Comparison of ENCODE assay signal across 8 mouse cellular contexts in genomic region chr11:101066549-101067412, GRCm38 (mm10). TPM values are rescaled to one million over a fixed set of nuclear protein-coding genes. Genes with fewer than 3 reads are reported as not detected.
DNase-seq lines count a peak whose midpoint lies in the region; ATAC-seq lines count a peak whose summit lies in the region.

No protein-coding gene starts in this region.

- WGBS in hindbrain, embryonic 12.5 days: 25% methylated on average over 18 of the region's 18 CpGs

- H3K36me3 ChIP-seq in hindbrain, embryonic 12.5 days: peaks cover 26% of the 10 kb centered on the region

- ATAC-seq in hindbrain, embryonic 12.5 days (ENCODE audit: low FRiP score): no peak

- peak; percentile 90 for DNase-seq in NIH3T3 (ENCODE audit: low read depth)
- peak; percentile 88 for DNase-seq in cerebellum, adult 8-10 months
- peak; percentile 62 to 73 for DNase-seq in frontal cortex, postnatal 14 days (ENCODE audit: low spot score in 2 of 2)
- peak; percentile 71 to 84 for DNase-seq in layer of hippocampus, postnatal 25 days (ENCODE audit: extremely low spot score in 1 of 2, low spot score in 1 of 2)
- DNase-seq in lung, postnatal 25 days (ENCODE audit: low spot score): peak; percentile 83
- DNase-seq in right cerebral cortex, adult 18-20 months: peak; percentile 71
- peak; percentile 86 for DNase-seq in urinary bladder, postnatal 14 days (ENCODE audit: low spot score)

- peaks cover 27% of the 10 kb centered on the region for H3K4me1 ChIP-seq in hindbrain, embryonic 12.5 days

- H3K4me2 ChIP-seq in hindbrain, embryonic 12.5 days (replicated peaks): peak overlapping the region; percentile 53

- no peaks in the 10 kb centered on the region for H3K9me3 ChIP-seq in hindbrain, embryonic 12.5 days (replicated peaks)

- H3K4me3 ChIP-seq in hindbrain, embryonic 12.5 days: peak overlapping the region; percentile 23

- H3K27me3 ChIP-seq in hindbrain, embryonic 12.5 days: peaks cover 9% of the 10 kb centered on the region

- no peak overlapping the region for H3K27ac ChIP-seq in hindbrain, embryonic 12.5 days

- H3K9ac ChIP-seq in hindbrain, embryonic 12.5 days: peak overlapping the region; percentile 40; the same call in 1 of the 2 replicates

RNA-seq across cellular contexts. Expression of gene Naglu, which starts 3.0 kb away (rescaled TPM):
- 13.3 and 13.7 TPM in 2 replicates for polyA plus RNA-seq in hindbrain, embryonic 12.5 days (2016; fragmentation: Nextera tagmentation; extraction: Ambion mirVana)
- 10 to 100 TPM in 1 of 2 experiments, 1 to 10 TPM in 1; 9.2 to 10.8 TPM for total RNA-seq in layer of hippocampus, postnatal 25 days (2021)

RNA-seq across cellular contexts. Expression of gene Hsd17b1, which starts 11.4 kb away (rescaled TPM):
- polyA plus RNA-seq in hindbrain, embryonic 12.5 days (2016; fragmentation: Nextera tagmentation; extraction: Ambion mirVana): 0.23 and 0.26 TPM in 2 replicates
- total RNA-seq in layer of hippocampus, postnatal 25 days (2021): under 1 TPM; 0.63 to 0.94 TPM

RNA-seq across cellular contexts. Expression of gene Coasy, which starts 15.6 kb away (rescaled TPM):
- polyA plus RNA-seq in hindbrain, embryonic 12.5 days (2016; fragmentation: Nextera tagmentation; extraction: Ambion mirVana): 45.6 and 51.2 TPM in 2 replicates
- 10 to 100 TPM; 25.1 to 29.9 TPM for total RNA-seq in layer of hippocampus, postnatal 25 days (2021)

RNA-seq across cellular contexts. Expression of gene Mlx, which starts 20.3 kb away (rescaled TPM):
- 62.1 and 62.4 TPM in 2 replicates for polyA plus RNA-seq in hindbrain, embryonic 12.5 days (2016; fragmentation: Nextera tagmentation; extraction: Ambion mirVana)
- 10 to 100 TPM; 45.1 to 45.6 TPM for total RNA-seq in layer of hippocampus, postnatal 25 days (2021)

RNA-seq across cellular contexts. Expression of gene Psmc3ip, which starts 28.5 kb away (rescaled TPM):
- 30.5 and 34.3 TPM in 2 replicates for polyA plus RNA-seq in hindbrain, embryonic 12.5 days (2016; fragmentation: Nextera tagmentation; extraction: Ambion mirVana)
- 1 to 10 TPM; 3.3 to 4.4 TPM for total RNA-seq in layer of hippocampus, postnatal 25 days (2021)
